Mouse (Mus musculus) regulatory T cell (primary cell): ENCODE measurements around the gene Mob3b.

ENCODE experiments used
- in situ Hi-C: fragments of 300-600 bp; cut with MboI, MseI; formaldehyde crosslinking; loops from one replicate; pipeline ENCODE4 v1.15.1; 2025; ENCODE audit warnings: high pct_unique_total_duplicates

Gene Mob3b

DNA sequence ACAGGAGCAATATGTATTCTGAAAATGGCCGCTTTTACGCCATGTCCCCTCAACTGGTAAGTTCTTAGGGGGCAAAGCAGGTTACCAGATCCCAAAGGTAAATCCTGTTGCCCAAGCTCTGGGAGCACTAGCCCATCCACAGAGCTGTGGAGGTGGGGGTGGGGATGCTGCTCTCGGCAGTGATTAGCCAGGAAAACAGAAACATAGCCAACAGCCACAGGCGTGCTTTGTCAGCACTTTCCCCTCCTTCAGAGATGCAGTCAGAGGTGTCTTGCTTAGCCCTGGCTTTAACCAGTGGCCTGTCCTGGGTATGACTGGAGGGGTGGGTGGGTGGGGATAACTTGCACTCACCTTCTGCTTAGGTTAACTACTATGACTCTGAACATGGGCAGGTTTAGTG, 91.1 kb downstream of the Mob3b start:
- in situ Hi-C loops: no loop called here

DNA sequence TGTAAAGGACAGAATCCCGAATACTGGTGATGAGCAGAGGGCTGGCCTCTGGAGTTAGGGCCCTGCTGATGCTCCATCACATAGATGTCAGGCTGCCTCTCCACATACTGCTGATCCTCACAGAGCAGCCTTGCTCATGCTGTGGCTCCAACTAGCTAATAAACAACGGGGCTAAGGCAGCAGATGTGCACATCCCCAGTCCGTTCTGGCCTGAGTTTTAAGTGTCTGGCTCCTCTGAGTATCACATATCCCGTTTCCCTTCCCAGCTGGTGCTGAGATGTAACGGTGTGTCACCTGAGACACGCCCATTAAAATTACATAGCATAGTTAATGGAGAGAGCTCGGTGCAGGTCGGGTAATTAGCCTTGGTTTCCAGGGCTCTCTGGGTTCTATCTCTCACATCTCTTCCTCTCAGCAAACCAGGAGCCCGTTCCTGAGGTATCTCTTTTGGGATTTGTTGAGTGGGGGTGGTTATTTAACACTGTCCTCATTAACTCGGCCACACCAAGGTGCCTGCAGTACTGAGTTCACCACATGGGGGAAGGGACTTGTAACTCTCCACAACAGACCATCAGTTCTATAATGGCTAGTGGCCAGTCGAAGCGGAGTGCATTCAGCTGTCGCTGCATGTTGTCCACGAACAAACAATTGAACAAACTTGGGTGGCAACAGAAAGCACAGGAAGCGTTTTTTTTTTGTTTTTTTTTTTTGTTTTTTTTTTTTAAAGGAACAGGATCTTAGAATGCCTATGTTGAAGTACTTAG, 92.0 kb downstream of the Mob3b start:
- in situ Hi-C loops: no loop called here

DNA sequence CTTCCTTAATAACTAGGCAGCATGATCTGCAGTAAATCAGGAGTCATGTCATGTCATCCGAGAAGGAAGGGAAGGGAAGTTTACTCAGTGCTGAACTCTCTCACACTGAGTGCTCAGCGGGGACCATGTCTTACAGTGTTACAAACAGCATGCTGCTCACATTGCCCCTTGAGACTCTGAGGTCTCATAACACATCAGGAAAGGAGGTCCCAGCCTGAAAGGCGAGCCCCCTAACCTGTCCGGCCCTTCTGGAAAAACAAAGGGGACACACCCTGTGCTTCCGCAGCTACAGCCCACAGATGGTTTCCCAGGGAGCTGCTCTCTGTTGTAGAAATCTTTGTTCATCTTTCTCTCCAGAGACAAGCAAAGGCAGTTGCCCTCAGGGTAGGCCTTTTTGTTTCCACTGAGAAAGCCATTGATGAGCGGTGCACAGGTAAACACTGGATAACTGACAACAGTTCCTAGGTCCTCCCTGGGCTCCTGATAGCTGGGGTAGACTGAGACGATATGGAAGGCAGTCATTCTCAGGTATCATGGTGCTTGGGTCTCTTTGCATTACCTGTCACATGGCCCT, 94.1 kb downstream of the Mob3b start:
- in situ Hi-C loops: loop anchor here (5.0 kb wide), 1 partner anchor 69 kb away; no protein-coding TSS in a partner anchor

DNA sequence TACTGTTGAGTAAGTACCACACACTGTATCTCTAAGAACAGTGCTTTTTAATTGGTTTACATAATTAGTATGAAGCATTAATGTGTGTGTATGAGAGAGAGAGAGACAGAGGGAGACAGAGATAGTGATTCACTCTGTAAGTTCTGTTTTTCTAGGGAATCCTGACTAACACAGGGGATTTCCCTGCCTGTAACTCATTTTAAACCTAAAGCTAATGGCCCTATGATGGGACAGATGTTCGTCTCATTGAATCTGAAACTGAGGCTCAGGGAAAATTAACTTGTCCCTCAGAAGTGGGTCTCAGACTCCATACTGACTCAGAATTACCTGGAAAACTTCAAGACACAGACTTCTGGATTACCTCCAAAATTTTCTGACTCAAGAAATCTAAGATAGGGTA, 96.3 kb downstream of the Mob3b start:
- in situ Hi-C loops: loop anchor here (5.0 kb wide), 1 partner anchor 71 kb away; no protein-coding TSS in a partner anchor

DNA sequence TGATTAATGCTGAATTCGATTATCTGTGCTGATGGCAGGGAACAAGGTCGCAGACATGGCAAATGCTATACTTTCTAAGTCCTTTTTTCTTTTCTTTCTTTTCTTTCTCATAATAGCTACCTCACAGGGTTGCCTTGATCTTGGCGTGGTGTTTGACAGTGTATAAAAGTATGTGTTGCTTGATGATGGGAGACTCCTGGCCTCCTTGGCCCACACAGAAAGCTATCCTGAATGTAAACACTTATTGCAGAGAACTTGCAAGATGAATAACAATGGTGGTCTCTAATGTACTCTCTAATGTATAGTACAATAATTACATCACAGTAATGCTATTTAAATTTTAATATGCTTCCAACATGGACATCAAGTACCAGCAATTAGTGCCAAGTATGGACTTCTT, 96.9 kb downstream of the Mob3b start:
- in situ Hi-C loops: loop anchor here (5.0 kb wide), 1 partner anchor 72 kb away; no protein-coding TSS in a partner anchor

DNA sequence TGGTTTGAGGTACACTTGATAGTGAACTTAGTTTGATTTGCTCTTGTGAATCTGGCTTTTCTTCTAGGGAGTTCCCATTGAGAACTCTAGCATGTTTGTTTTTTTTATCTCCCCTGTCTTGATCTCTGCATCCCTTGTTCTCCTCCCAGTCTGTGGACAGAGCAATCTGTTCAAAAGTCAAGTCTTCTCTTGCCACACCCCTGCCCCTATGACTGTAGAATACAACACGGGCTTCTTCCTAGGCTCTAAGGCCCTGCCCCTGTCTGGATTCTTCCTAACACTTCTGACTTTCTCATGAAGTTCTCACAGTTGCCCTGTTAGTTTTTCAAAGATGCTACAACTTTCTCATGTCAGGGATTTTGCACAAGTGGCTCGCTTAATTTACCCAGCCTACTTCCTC, 102.9 kb downstream of the Mob3b start:
- in situ Hi-C loops: no loop called here

DNA sequence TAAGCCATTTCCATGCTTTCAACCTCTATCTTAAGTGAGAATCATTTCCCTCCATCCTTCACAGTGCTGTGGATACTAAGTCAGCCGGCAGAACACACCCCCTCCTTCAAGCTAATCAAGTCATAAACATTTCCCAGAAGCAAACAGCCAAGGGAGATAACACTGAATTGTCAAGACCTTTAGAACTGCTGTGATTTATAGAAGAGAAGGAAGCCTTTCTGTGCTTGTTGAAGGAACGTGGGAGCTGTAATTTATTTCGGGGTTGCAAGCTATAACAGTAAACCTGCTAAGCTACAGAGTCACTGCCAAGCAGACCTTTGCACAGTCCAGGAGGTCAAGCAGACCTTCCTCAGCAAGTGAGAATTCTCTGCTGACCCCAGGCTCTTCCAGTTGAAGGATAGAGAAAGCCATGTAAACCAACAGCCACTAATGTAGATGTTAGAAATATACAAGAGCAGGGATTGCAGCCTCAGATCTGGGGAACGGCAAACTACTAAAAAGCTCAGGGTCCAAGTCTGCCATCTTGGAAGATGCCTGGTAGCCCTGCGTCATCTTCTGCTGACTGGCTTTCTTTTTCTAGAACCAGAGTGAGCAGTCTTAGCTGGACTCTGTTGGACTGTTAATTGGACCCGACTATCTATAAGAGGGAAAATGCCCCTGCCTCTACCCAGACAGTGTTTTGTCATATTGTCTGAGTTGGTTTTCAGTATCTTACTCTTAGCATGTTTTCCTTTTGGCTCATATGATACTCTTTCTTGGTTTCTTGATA, 104.9 kb downstream of the Mob3b start:
- in situ Hi-C loops: no loop called here

DNA sequence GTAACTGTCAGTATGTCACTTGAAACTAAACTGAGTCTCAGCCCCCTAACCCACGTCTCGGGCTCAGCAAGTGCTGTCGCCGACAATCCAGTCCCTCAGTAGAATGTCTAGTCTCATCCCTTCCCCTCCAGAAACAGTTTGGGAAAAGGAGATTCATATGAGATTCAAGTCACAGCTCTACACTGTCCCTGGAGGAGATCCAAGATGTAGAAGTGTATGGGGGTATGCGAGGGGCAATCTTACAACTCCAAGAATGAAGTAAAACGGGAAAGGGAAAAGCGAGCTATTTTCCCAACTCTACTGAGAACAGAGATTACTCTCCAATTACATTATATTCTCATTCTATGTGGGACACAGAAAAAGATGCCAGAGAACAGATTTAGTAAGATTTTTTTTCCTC, 106.1 kb downstream of the Mob3b start:
- in situ Hi-C loops: no loop called here

DNA sequence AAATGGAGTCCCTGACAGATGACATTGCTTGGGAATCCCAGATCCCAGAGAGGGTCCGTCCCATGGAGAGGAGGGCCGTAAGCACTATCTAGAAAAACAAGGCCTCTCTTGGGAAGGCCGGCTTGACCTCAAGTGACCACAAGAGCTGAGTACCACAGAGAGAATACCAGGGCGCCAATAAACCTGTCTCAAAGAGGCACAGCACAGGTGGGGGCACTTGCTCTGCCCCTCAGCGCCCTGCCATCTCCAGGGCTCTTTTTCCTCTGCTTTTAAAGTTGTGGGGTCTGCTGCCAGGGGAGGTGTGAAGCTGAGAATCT, 107.6 kb downstream of the Mob3b start:
- in situ Hi-C loops: no loop called here

DNA sequence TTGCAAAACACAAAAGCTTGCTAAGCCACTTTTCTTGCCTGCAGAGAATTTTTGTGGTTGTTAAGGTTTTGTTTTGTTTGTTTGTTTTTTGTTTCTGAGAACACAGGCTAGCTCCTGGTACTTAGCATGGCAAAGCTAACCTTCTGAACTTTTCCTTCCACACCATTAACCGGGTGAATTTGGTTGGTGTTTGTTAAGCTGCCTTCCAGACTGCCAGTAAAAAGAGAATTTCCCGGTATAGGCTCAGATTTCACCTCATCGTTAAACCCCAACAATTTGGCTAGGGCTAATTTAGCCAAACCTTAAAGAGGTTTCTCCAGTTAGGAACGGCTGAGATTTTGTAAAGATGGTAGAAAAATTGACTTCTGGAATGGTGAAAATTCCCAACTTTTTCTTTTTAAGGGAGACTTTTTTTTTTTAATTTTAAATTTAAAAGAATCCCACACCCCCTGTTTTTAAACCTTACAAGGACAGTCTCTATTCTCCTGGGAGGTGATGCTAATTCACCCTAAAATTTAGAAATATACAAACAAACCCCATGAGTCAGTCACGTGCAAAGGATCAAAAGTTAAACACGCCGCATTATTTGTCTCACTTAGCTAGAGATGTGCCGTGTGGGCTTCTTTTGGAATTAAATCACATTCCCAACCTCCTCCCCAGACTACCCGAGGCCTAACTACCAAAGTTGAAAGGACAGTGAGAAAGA, 108.1 kb downstream of the Mob3b start:
- in situ Hi-C loops: no loop called here

DNA sequence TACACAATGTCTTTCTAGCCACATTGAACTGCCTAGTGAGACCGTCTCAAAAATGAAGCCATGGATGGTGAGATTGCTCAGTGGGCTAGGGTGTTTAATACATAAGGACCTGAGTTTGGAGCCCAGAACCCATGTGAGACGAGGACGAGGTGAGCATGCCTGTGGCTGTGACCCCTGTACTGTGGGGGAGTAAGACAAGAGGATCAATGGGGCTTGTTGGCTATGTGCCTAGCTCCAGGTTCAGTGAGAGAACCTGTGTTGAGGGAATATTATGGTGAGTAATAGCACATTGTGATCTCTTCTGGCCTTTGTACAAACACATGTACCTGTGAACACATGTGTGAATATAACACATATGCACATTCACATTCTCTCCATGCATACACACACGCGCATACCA, 116.4 kb downstream of the Mob3b start:
- in situ Hi-C loops: no loop called here

DNA sequence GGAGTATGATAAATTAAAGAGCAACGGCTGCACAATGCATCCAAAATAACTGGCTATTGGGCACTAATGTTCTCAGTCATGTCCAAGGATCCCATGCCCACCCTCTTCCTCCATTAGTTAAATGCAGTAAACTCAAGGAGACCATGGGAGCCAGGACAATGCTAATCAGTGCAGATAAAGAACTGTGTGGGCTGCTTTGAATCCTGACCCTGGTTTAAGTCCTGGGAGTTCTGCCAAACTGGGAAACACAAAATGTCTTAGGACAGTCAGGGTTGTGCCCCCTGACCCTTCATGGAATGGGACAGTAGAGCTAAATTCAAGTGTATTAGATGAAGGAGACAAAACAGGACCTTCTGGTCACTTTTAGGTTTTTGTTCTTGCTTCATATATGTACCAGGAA, 117.0 kb downstream of the Mob3b start:
- in situ Hi-C loops: no loop called here

DNA sequence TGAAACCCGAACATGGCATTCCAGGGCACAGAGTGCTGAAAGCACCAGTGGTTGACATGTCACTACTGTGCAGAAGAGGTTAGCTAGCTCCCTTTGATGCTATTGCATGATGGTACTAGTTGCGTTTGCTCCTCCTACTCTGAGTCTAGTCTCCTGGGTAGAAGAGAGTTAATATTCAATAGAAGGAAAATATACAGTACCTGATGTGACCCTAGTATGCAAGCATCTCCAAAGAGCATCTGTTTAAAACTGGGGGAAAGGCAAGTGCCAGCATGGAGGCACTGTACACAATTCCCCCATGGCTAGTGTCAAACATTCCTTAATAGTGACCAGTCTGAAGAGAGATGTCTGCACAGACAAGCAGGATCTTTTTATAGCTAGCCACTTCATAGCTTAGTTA, 119.5 kb downstream of the Mob3b start:
- in situ Hi-C loops: no loop called here

DNA sequence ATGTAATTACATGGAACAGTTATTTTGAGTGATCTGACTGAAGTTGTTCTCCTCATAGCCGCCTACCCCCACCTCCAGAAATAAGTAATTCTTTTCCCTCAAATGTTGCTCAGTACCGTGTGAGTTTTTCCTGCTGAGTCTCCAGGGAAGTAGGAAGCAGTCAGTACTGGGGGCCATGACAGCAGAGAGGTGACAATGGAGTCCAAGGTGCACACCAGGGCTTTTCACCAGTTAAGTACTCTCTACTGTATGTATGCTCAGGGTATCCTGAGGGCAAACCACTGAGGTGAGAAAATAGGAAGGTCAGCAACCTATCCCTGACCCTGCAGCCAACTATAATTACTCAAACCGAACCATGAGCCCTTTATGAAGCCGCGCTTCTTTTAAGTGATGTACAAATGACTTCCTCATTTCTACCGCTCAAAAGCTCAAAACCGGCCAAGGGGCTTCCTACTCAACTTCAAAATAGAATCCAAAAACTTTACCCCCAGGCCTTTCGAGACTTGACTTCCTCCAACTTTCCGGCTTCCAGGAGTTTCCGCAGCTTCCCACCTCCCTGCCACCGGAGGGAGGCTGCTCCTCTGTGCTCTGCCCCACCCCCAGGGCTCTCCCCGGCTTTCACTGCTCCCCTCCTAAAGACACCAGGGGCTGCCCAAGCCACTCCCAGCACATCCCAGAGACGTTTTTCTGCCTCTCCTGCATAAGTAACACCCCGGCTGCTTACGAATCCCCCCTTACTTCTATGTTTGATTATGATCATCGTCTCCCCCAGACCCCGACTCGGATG, 122.6 kb downstream of the Mob3b start:
- in situ Hi-C loops: no loop called here

DNA sequence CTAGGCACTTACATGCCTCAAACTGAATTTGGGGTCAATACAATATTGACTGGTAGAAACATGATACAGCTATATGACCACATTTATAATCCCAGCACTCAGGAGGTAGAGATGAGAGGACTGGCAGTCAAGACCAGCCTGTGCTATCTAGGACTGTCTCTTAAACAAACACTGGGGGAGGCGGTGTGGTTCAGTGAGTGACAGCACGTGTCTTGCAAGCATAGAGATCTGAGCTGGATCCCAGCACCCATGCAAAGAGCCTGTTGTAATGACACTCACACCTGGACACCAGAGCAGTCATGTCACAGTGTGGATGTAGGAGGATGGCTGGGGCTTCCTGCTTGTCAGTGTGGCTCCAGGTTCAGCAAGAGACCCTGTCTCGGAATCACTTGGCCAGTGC, 124.5 kb downstream of the Mob3b start:
- in situ Hi-C loops: no loop called here

DNA sequence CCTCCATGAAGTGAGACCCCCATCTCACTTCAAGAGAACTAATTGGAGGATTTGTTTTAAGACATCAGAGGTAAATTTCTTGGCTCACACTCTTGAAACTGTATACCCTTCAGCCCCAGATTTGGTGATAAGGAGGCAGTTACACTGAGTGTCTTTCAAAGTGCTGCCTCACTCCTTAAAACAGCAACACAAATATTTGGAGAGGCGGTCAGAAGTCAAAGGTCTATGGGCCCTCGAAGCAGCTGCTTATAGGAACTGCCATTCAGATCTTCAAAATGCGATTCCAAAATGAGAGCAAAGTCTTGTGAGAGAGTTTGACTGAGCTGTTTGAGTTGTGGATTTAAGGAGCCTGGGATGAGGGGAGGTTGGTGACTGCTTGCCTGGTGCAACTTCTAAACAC, 125.7 kb downstream of the Mob3b start:
- in situ Hi-C loops: no loop called here

DNA sequence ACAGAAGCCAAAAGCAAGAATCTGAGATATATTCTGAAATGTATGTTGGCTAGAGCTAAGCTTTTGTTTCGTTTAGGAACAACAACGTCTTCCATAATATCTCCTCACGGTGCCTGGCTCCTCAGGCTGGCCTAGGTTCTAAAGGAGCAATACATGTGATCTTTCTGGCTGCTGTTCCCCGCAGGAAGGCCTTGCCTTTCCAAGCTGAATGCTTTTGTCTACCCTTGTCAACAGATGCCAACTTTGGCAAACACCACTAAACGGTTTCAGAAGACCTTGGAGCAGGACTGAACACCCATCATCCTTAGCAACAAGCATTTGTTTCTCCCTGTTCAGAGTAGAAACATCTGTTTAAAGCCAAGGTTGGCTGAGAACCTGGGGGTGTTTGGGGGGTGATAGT, 126.1 kb downstream of the Mob3b start:
- in situ Hi-C loops: no loop called here

DNA sequence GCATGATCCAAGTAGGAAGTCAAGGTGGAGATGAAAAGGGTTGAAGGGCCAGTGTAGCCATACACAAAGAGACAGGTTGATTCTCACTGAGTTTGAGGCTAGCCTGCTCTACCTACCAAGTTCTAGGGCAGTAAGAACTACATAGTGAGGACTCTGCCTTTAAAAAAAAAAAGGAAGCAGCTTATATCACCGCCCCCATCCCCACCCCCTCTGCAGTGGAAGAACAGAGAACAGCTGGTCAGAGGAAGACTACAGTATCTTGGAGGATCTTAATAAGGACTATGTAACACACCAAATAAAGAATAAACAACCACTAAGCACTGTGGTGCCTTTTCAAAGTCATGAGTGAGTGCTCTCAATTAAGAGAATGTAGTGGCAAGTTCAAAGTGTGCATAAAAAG, 138.9 kb downstream of the Mob3b start:
- in situ Hi-C loops: no loop called here

DNA sequence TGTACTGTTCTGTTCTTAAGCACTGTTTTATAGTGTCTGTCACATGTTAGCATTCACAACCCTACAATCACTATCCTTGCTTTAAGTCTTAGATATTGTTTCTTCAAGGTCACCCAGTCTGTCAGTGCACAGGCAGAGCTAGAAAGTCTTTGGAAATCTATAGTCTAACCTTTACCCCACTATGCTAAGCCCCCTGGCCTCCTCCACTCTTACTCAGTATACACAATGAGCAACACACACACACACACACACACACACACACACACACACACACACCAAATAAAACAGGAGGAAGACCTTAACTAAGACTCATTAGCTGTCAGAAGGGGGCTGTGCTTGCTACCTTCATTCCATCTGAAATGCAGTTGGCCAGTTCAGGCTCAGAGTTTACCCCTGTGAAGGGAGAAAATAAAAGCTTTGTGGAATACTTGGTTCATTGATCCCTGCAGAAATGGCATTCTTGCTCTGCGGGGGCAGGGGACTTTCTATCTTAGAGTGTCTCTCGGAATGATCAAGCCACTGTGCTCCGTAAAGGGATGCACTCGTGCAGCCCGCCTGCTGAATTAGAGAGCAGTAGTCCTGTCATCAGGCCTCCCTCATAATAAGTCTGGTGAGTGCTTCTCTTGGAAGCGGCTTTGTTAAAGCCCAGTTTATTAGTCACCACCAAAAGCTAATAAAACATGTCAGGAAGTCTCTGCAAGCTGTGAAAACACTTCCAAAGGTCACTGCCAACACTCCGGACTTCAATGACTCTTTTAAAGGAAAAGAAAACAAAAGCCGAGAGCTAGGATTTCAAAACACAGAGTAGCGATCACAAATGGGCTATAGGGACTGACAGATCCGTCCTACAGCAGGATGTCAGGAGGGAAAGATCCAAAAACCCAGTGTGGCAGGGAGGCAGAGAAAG, 144.6 kb downstream of the Mob3b start:
- in situ Hi-C loops: no loop called here

DNA sequence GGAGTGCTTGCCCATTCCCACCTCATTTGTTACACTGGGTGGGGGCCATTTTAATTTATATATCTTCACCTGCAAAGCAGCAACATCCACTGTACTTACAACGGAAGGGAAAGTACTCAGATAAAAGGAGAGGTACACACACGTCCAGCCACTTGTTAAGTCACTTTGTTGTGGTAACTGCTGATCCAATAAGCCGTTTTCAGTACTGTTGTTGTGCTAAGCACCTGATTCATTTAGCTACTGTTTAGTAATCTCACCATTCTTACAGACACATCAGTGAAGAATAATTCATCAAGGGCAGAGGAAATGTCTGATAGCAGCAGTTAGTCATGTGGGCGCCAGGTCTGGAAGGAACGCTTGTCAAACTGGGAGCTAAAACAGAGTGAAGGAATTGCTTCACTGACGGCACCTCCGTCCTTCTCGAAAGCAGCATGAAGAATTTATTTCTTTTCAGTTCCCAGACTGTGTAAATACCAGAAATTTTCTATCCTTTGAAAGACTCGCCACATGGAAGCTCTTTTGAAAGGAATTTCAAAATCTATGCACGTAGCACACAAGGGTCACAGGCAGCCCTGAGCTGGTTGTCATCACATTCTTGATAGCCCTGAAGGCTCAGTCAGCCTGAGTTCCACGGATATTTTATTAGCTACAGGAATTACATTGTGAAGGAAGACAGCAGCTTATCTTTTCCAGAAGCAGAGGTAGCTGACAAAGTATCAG, 150.6 kb downstream of the Mob3b start:
- in situ Hi-C loops: loop anchor here (5.0 kb wide), 1 partner anchor 51 kb away; no protein-coding TSS in a partner anchor
